Mouse (Mus musculus): ENCODE measurements around the gene Rplp0. TPM values are rescaled to one million over a fixed set of nuclear protein-coding genes. Genes with fewer than 3 reads are reported as not detected.
A peak's percentile ranks its signal among the peaks of the same experiment; 100 is the strongest.

Rplp0 gene
- total RNA-seq, 2 experiments from 2014 or later = 173 to 213 TPM

DNA sequence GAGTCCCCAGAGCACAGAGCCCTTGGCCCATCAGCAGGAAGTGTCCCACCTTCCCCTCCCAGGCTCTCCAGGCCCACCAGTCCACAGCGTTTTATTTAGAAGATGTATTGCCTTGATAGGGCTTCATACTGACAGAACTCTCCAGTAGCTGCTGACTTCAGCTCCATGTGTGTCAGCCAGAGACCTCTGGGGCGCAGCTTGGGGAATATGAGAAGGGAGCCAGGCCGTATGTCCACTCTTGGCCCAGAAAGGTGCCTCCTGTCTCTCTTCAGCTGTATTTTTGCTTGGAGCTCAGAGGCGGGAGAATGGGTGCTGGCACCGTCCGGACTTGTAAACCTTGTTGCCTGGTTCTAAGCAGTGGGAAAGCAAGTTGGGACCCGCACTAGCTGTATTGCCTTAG lies 11.8 kb upstream of the Rplp0 start:
- intact Hi-C loops (cut with DNase I) = no loop called here
- no peak for DNase-seq (ENCODE audit: low spot score in 2 of 2)

DNA sequence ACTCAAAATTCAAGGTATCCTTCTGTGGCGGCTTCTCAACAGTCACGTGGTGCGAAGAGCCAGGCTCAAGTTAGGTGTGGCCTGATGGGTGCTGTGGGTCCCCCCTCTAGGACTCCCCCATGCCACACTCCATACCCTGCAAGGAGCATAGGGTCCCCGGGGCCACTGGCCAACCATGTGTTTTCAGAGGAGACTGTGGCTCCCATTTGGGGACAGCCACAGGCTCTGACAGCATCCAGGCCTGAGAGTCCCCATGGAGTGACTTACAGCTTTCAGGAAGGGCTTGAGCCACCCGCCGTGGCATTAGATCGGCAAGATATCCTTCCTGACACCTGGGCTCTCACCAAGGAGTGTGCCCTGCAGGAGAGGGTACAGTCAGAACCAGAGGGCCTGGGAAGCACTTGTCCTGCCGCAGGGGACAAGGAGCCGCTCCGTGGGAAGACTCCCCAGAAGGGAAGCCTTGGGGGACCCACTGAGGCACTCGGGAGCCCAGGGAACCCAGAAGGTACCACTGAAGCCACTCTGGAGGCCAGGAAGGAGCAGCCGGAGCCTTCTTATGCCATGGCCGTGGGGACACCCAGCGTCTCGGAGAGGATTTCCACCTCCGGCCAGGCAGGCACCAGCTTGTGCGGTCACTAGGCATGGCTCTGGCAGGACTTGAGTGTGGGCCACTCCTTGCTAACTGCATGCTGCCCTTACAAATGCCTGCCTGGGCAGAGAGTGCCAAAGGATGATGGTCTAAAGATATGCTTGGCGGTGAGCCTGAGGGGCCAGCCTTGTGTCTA lies 10.6 kb upstream of the Rplp0 start:
- DNase-seq (ENCODE audit: low spot score in 2 of 2) = no peak
- intact Hi-C loops (cut with DNase I) = no loop called here

DNA sequence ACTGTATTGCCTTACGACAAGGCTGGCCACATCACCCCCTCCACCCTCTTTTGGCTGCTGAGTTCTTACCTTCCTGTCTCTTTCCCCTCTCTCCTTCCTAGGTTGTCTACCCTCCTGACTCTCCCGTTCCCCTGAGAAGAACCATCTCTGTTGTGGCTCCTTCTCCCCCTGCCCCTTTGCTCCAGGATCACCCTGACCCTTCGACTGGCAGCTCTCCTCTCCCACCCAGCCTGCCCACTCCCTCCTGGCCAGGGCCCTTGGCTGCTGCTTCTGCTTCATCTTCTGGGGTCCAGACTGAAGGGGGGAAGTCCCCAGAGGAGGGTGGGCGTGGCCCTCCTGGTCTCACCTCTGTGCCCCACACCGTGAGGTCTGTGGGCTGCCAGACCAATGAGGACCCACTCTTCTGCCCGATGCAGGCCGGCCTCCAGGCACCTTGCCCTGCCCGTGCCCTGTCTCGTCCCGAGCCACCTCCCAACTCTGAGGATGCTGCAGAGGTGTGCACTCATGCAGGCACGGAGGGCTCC lies 8.7 kb upstream of the Rplp0 start:
- intact Hi-C loops (cut with DNase I) = no loop called here
- DNase-seq (ENCODE audit: low spot score in 2 of 2) = no peak

- intact Hi-C loops (cut with DNase I) = no loop called here
- no peak for DNase-seq (ENCODE audit: low spot score in 2 of 2)
Observed at GRCm38 (mm10) chr5:115551386-115551785, 7.9 kb upstream of the Rplp0 start.

- no peak for DNase-seq (ENCODE audit: low spot score in 2 of 2)
- intact Hi-C loops (cut with DNase I) = no loop called here
Observed at GRCm38 (mm10) chr5:115551799-115552198, 7.5 kb upstream of the Rplp0 start.

GRCm38 (mm10) chr5:115553801-115554420 lies 5.4 kb upstream of the Rplp0 start:
- no peak for DNase-seq (ENCODE audit: low spot score in 2 of 2)
- intact Hi-C loops (cut with DNase I) = no loop called here

DNA sequence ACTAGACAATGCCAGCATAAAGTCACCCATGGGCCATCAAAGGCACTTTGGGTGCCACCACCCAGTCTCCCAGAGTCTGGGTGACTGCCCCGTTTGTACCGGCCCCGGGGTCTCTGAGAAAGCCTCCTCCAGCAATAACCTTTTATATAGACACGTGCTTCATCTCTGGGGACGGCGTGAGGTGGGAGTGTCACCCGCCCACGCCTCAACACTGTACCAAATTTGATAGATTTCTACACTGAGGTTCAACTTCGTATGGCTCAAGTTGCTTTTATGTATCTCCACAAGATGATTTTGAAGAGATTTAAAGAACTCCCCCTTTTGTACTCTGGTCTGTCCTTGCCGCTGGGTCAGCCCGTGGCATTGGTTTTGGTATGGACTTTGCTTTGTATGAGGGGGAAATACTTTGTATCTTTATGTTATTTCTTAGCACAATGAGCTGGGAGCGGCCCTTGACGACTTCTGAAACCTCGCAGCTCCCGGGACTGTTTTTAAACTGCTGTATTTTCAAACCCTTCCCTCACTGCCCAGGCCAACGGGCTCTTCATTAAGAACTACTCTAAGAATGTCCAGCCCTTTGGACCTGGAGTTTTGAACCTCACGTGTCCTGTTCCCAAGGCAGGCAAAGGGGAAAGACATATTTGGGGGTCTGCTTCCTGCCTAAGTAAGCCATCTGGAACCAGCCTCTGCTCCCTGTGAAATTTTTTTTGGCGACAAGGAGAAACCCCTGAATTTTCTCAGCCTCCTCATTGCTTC lies 4.6 kb upstream of the Rplp0 start:
- intact Hi-C loops (cut with DNase I) = loop anchor here (5.0 kb wide), 1 partner anchor 47 kb away; the partner anchor contains the start of gene Pxn

DNA sequence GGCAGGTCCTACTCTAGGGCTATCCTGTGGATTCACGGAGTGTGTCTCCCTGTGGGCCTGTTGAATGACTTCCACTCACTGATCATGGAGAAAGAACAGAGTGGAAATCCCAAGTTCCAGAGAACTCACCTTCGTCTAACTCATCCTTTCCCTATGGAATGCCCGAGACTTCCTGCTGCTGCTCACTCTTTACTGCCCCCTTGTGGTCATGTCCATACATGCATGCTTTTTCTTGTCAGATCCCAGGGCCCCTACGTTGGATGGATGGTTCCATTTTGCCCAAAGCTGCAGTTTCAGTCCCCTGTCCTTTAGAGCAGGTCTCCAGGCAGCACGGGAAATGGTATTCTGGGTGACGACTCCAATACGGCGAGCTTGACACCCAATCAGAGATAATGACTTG lies 3.0 kb upstream of the Rplp0 start:
- DNase-seq (ENCODE audit: low spot score in 2 of 2) = peak; percentile 59 to 76
- intact Hi-C loops (cut with DNase I) = loop anchor here (5.0 kb wide), 1 partner anchor 49 kb away; the partner anchor contains the start of gene Pxn

More for the DNA sequence above, 4.6 kb upstream of the Rplp0 start:
- no peak for DNase-seq (ENCODE audit: low spot score in 2 of 2)

- no peak for DNase-seq (ENCODE audit: low spot score in 2 of 2)
- intact Hi-C loops (cut with DNase I) = loop anchor here (5.0 kb wide), 1 partner anchor 51 kb away; the partner anchor contains the start of gene Pxn
Observed at GRCm38 (mm10) chr5:115558182-115558794, 979 bp upstream of the Rplp0 start.

GRCm38 (mm10) chr5:115560336-115560905 lies 1.2 kb downstream of the Rplp0 start:
- intact Hi-C loops (cut with DNase I) = no loop called here
- no peak for DNase-seq (ENCODE audit: low spot score in 2 of 2)

GRCm38 (mm10) chr5:115563771-115564585 lies 4.7 kb downstream of the Rplp0 start:
- intact Hi-C loops (cut with DNase I) = no loop called here
- no peak for DNase-seq (ENCODE audit: low spot score in 2 of 2)

DNA sequence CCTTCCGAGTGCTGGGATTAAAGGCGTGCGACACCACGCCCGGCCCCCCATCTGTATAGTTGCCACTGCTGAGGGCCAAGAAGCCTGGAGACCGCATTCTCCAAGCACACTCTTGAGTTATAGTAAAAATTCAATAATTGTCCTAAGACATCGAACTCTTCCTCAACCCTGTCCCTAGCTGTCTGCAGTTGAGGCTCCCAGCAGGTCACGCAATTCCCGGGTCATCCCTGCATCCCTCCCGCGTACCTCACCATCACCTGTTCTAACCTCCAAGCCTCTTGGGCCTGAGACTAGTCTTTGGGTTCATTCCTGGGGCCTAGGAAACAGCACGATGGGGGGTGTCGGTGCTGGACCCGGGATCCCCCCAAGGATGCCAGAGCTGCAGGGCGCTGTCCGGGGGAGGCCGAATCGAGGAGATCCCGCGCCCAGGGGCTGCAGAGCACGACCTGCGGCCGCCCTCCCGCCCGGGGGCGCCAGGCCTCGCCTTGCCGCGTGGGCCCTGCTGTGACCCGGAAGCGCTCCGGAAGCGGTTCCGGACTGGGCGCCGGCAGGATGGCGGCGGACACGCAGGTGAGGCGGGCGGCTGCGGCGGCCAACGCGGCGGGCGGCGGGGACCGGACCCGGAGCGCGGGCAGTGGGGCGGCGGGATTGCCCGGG lies 5.6 kb downstream of the Rplp0 start, which contains the start of gene Gcn1l1:
Gene Gcn1l1 (plus strand): TSS at position 518 of the 657 bp plus-strand sequence.
- intact Hi-C loops (cut with DNase I) = no loop called here
- peak; percentile 80 to 84 for DNase-seq (ENCODE audit: low spot score in 2 of 2)

DNA sequence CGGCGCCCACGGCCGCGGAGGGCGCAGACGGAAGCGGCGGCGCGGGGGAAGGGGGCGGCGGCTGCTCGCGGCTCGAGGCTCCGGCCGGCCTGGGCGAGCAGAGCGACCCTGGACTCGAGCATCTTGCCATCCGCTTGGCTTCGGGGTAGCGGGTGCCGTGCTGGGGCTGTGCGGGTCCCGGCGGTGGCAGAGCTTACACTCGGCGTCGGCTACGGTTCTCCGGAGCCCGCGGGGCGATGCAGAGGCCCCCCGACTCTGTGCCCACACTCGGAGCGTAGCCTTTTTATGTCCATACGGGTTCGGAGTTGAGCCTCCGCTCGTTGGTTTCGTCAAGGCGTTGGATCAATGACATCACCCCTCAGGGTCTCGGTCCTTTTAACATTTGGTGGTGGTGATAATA lies 6.1 kb downstream of the Rplp0 start:
- intact Hi-C loops (cut with DNase I) = no loop called here

GRCm38 (mm10) chr5:115568681-115569080 lies 9.4 kb downstream of the Rplp0 start:
- no peak for DNase-seq (ENCODE audit: low spot score in 2 of 2)
- intact Hi-C loops (cut with DNase I) = no loop called here

More for the DNA sequence above, 6.1 kb downstream of the Rplp0 start:
- no peak for DNase-seq (ENCODE audit: low spot score in 2 of 2)

DNA sequence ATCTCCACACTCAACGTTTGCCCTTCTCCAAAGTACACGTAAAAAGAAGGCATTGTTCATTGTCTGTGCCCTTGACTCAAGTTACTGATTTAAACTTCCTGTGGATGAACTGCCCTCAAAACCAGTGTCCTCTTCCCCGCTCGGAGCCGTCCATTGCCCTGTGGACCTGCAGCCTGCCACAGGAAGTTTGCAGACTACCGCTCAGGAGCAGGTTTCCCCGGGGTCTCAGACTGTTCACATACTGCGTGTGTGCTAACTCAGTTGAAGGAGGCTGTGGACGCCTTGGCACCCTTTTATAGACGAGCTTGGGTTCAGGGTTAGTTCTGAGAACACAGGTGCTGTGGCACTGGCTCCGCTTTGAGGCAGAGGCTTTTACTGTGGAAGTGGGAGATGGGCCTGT lies 10.0 kb downstream of the Rplp0 start:
- intact Hi-C loops (cut with DNase I) = no loop called here
- no peak for DNase-seq (ENCODE audit: low spot score in 2 of 2)

- DNase-seq (ENCODE audit: low spot score in 2 of 2) = no peak
- intact Hi-C loops (cut with DNase I) = loop anchor here (10.0 kb wide), 1 partner anchor 165 kb away; the partner anchor contains the start of gene Bicdl1
Observed at GRCm38 (mm10) chr5:115569721-115570120, 10.5 kb downstream of the Rplp0 start.

GRCm38 (mm10) chr5:115571086-115571485 lies 11.8 kb downstream of the Rplp0 start:
- intact Hi-C loops (cut with DNase I) = loop anchor here (10.0 kb wide), 1 partner anchor 164 kb away; the partner anchor contains the start of gene Bicdl1
- peak; percentile 65 to 76 for DNase-seq (ENCODE audit: low spot score in 2 of 2)
